ENCODE assay signal across 8 mouse cellular contexts in genomic region chr5:53268095-53268692, GRCm38 (mm10). TPM values are rescaled to one million over a fixed set of nuclear protein-coding genes. Genes with fewer than 3 reads are reported as not detected.
DNase-seq lines count a peak whose midpoint lies in the region; ATAC-seq lines count a peak whose summit lies in the region.

No protein-coding gene starts in this region.

- no peak overlapping the region; the same call in 1 of the 2 replicates for H3K27ac ChIP-seq in limb, embryonic 13.5 days
- no peak overlapping the region for H3K27ac ChIP-seq in limb, embryonic 10.5 days

- ATAC-seq in limb, embryonic 13.5 days (ENCODE audit: low FRiP score, low read depth), result no peak

- no peak overlapping the region for H3K9ac ChIP-seq in limb, embryonic 13.5 days

- WGBS in limb, embryonic 13.5 days, result 70% methylated on average over 6 of the region's 6 CpGs
- 79% methylated on average over 6 of the region's 6 CpGs for WGBS in limb, embryonic 10.5 days

- peaks cover 19% of the 10 kb centered on the region for H3K4me1 ChIP-seq in limb, embryonic 13.5 days
- peaks cover 23% of the 10 kb centered on the region for H3K4me1 ChIP-seq in limb, embryonic 10.5 days

- H3K36me3 ChIP-seq in limb, embryonic 13.5 days, result no peaks in the 10 kb centered on the region
- peaks cover 7% of the 10 kb centered on the region for H3K36me3 ChIP-seq in limb, embryonic 10.5 days

- no peaks in the 10 kb centered on the region for H3K9me3 ChIP-seq in limb, embryonic 13.5 days
- no peaks in the 10 kb centered on the region for H3K9me3 ChIP-seq in limb, embryonic 10.5 days (replicated peaks)

- H3K4me3 ChIP-seq in limb, embryonic 13.5 days, result no peak overlapping the region
- H3K4me3 ChIP-seq in limb, embryonic 10.5 days, result no peak overlapping the region

- peak overlapping the region; percentile 78 for H3K4me2 ChIP-seq in limb, embryonic 13.5 days (replicated peaks)

- H3K27me3 ChIP-seq in limb, embryonic 13.5 days, result no peaks in the 10 kb centered on the region
- no peaks in the 10 kb centered on the region for H3K27me3 ChIP-seq in limb, embryonic 10.5 days (ENCODE audit: low read depth, poor library complexity, severe bottlenecking)

- DNase-seq in limb, embryonic 10.5 days (ENCODE audit: low spot score), result no peak
- peak; percentile 60 for DNase-seq in adipocyte (ENCODE audit: low spot score)
- peak; percentile 57 to 74 for DNase-seq in heart, adult 18-20 months
- DNase-seq in kidney, postnatal 4 days, result peak; percentile 20 to 30
- no peak for DNase-seq in c-Kit-positive CD71-positive TER-119-positive erythroid progenitor cells, embryonic 14.5 days (ENCODE audit: low spot score)
- DNase-seq in yolk sac, embryonic 10.5 days (ENCODE audit: low spot score), result no peak
- DNase-seq in spleen, adult 12 weeks (ENCODE audit: low spot score), result no peak

RNA-seq across cellular contexts. Expression of gene Smim20, which starts 1.3 kb away (rescaled TPM):
- 78.0 and 88.5 TPM in 2 replicates for polyA plus RNA-seq in limb, embryonic 13.5 days (2015; fragmentation: Nextera tagmentation; extraction: Ambion mirVana)
- polyA plus RNA-seq in limb, embryonic 10.5 days (2016; fragmentation: Nextera tagmentation; extraction: Ambion mirVana), result 59.0 and 62.6 TPM in 2 replicates
- 100 to 1,000 TPM; 102 to 119 TPM for total RNA-seq in heart, adult 18-20 months (2021)

RNA-seq across cellular contexts. Expression of gene Sel1l3, which starts 54.5 kb away (rescaled TPM):
- 2.1 and 2.6 TPM in 2 replicates for polyA plus RNA-seq in limb, embryonic 13.5 days (2015; fragmentation: Nextera tagmentation; extraction: Ambion mirVana)
- 0.68 and 1.2 TPM in 2 replicates for polyA plus RNA-seq in limb, embryonic 10.5 days (2016; fragmentation: Nextera tagmentation; extraction: Ambion mirVana)
- 1 to 10 TPM in 1 of 2 experiments, under 1 TPM in 1; 0.89 to 1.3 TPM for total RNA-seq in heart, adult 18-20 months (2021)

Comparison
In these comparisons a context has a peak if more than half of its experiments do, and no peak if none do; other contexts are left out.
1. DNase-seq: peak in adipocyte (single experiment), heart, adult 18-20 months (2 of 2) and kidney, postnatal 4 days (2 of 2); none in limb, embryonic 10.5 days (single experiment), c-Kit-positive CD71-positive TER-119-positive erythroid progenitor cells, embryonic 14.5 days (single experiment), yolk sac, embryonic 10.5 days (single experiment) and spleen, adult 12 weeks (single experiment).